9 mouse cellular contexts compared by ENCODE assay signal in genomic region chr9:66705766-66706165, GRCm38 (mm10). TPM values are rescaled to one million over a fixed set of nuclear protein-coding genes. Genes with fewer than 3 reads are reported as not detected.
DNase-seq lines count a peak whose midpoint lies in the region; ATAC-seq lines count a peak whose summit lies in the region.
"Had no signal": no experiment of that assay in that cellular context is flagged by ENCODE, and none has a peak within 500 bp of the region (broad histone marks: within the 10 kb centered on the region; RNA-seq: fewer than 3 reads in every experiment).

No protein-coding gene starts in this region.

- intact Hi-C loops in heart, postnatal 36 days (cut with DNase I): loop anchor here (1.0 to 10.0 kb wide), 4 partner anchors 59 to 229 kb away; partner anchors contain the start of gene Fbxl22

- H3K27me3 ChIP-seq in hindbrain, embryonic 14.5 days (ENCODE audit: control insufficient read depth, insufficient read depth, low read length): no peaks in the 10 kb centered on the region
- no peaks in the 10 kb centered on the region for H3K27me3 ChIP-seq in hindbrain, embryonic 12.5 days
- H3K27me3 ChIP-seq: embryonic facial prominence, embryonic 12.5 days had no signal

- H3K9me3 ChIP-seq in hindbrain, embryonic 14.5 days (ENCODE audit: control insufficient read depth, low read length): no peaks in the 10 kb centered on the region
- no peaks in the 10 kb centered on the region for H3K9me3 ChIP-seq in hindbrain, embryonic 12.5 days (replicated peaks)
- H3K9me3 ChIP-seq: embryonic facial prominence, embryonic 12.5 days had no signal

- no peak overlapping the region for H3K4me3 ChIP-seq in hindbrain, embryonic 14.5 days (replicated peaks; ENCODE audit: low read length)
- H3K4me3 ChIP-seq in hindbrain, embryonic 12.5 days: no peak overlapping the region
- H3K4me3 ChIP-seq: embryonic facial prominence, embryonic 12.5 days had no signal

- ATAC-seq in hindbrain, embryonic 14.5 days (ENCODE audit: low FRiP score): no peak
- ATAC-seq in hindbrain, embryonic 12.5 days (ENCODE audit: low FRiP score): no peak
- peak; percentile 98 for ATAC-seq in common myeloid progenitor, adult 5-6 weeks (replicated peaks; ENCODE audit: low read depth, poor library complexity, severe bottlenecking)

- no peak overlapping the region for H3K27ac ChIP-seq in hindbrain, embryonic 14.5 days
- no peak overlapping the region for H3K27ac ChIP-seq in hindbrain, embryonic 12.5 days
- H3K27ac ChIP-seq: embryonic facial prominence, embryonic 12.5 days had no signal

- DNase-seq in hindbrain, embryonic 14.5 days (ENCODE audit: low spot score): peak; percentile 71
- DNase-seq in adipocyte (ENCODE audit: low spot score): peak; percentile 81
- DNase-seq in heart, postnatal 36 days: peak; percentile 86
- DNase-seq in left cerebral cortex, adult 11 months (ENCODE audit: low spot score): peak; percentile 27
- peak; percentile 31 to 61 for DNase-seq in monocyte, adult 2 months (ENCODE audit: low read depth in 1 of 2, low spot score in 2 of 2)
- DNase-seq in testis, postnatal 14 days (ENCODE audit: low spot score): peak; percentile 65

- 64% methylated on average over 2 of the region's 2 CpGs for WGBS in hindbrain, embryonic 14.5 days
- 58% methylated on average over 2 of the region's 2 CpGs for WGBS in hindbrain, embryonic 12.5 days

- no peak overlapping the region for H3K9ac ChIP-seq in hindbrain, embryonic 14.5 days
- H3K9ac ChIP-seq in hindbrain, embryonic 12.5 days: no peak overlapping the region
- H3K9ac ChIP-seq: embryonic facial prominence, embryonic 12.5 days had no signal

- H3K4me1 ChIP-seq in hindbrain, embryonic 14.5 days (replicated peaks; ENCODE audit: control insufficient read depth, insufficient read depth, low read length): peaks cover 6% of the 10 kb centered on the region; the same call in 1 of the 2 replicates
- peaks cover 21% of the 10 kb centered on the region for H3K4me1 ChIP-seq in hindbrain, embryonic 12.5 days

- no peaks in the 10 kb centered on the region for H3K36me3 ChIP-seq in hindbrain, embryonic 14.5 days (replicated peaks; ENCODE audit: control insufficient read depth, insufficient read depth)
- no peaks in the 10 kb centered on the region for H3K36me3 ChIP-seq in hindbrain, embryonic 12.5 days
- H3K36me3 ChIP-seq: embryonic facial prominence, embryonic 12.5 days had no signal

- H3K4me2 ChIP-seq in hindbrain, embryonic 14.5 days (replicated peaks): no peak overlapping the region
- H3K4me2 ChIP-seq in hindbrain, embryonic 12.5 days (replicated peaks): no peak overlapping the region
- H3K4me2 ChIP-seq: embryonic facial prominence, embryonic 12.5 days had no signal

RNA-seq across cellular contexts. Expression of gene Car12, which starts 7.7 kb away (rescaled TPM):
- 4.6 and 6.5 TPM in 2 replicates for polyA plus RNA-seq in hindbrain, embryonic 14.5 days (2014; fragmentation: Nextera tagmentation; extraction: Ambion mirVana)
- polyA plus RNA-seq in hindbrain, embryonic 12.5 days (2016; fragmentation: Nextera tagmentation; extraction: Ambion mirVana): 2.7 and 3.9 TPM in 2 replicates
- total RNA-seq in common myeloid progenitor, adult 5-6 weeks (2017): 3.4 and 3.7 TPM in 2 replicates
- total RNA-seq in heart, postnatal 36 days (2021): not detected

Comparison
In these comparisons a context has a peak if more than half of its experiments do, and no peak if none do; other contexts are left out.
1. DNase-seq: peak in every context shown above with its lines; median percentile 86 in heart, postnatal 36 days; 81 in adipocyte; 71 in hindbrain, embryonic 14.5 days; 65 in testis, postnatal 14 days; 46 in monocyte, adult 2 months; 27 in left cerebral cortex, adult 11 months.